Mouse (Mus musculus): ENCODE measurements around the gene Clec4f.

DNA sequence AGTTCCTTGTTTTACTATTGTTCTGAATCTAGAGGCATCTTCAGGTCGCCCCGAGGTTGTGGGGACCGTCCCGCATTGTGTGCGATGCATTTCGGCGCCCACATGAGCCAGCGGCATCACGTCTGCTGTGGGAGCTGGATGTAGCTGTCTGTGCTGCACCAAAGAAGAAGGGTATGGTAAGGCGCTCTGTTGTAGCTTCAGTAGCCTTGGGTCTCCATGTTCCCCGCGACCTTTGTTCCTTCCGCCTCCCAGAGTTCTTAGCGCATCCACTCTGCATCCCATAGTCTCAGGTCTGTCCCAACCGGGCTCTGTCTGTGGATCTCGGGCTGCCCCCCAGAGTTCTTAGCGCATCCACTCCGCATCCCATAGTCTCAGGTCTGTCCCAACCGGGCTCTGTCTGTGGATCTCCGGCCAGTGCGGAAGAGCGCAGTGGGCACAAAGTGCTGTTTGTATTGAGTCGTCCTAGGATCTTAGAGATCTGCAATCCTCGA lies 56.9 kb downstream of the Clec4f start:
- TF ChIP-seq CTCF (IDR thresholded peaks at IDR 0.05; ENCODE audit: control insufficient read depth, insufficient read depth, low read length) (no peak), POLR2A (IDR thresholded peaks at IDR 0.05; ENCODE audit: borderline replicate concordance, control insufficient read depth, low read depth, low read length) (no peak)
